24 mouse cellular contexts compared by ENCODE assay signal in the genomic region with DNA sequence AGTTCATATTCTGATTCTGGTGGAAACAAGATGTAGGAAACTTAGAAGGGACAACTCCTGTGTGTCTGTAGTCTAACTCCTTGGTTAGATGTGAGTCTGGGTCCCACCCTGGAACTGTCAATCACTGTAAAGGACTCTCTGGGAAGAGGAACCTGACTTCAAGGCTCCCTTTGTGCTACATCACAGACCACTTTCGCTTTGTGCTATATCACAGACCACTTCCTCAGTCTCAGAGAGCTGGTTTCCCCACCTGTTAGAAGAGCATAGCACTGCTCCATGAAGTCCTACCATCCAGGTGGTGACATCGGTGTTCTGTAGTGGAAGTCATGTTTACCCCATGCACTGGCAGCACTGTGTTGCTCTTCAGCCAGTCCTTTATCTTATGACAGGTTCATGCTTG. TPM values are rescaled to one million over a fixed set of nuclear protein-coding genes. Genes with fewer than 3 reads are reported as not detected.
"Had no signal": no experiment of that assay in that cellular context is flagged by ENCODE, and none has a peak within 500 bp of the region (broad histone marks: within the 10 kb centered on the region; RNA-seq: fewer than 3 reads in every experiment).

No protein-coding gene starts in this region.

- H3K27me3 ChIP-seq: limb, embryonic 12.5 days; limb, embryonic 15.5 days; lung, embryonic 15.5 days; stomach, embryonic 15.5 days had no signal

- ATAC-seq: midbrain, embryonic 13.5 days; midbrain, embryonic 16.5 days had no signal

- DNase-seq: kidney, adult 11 months; kidney, adult 8-10 months; kidney, postnatal 10 days; kidney, postnatal 4 days; left cerebral cortex, postnatal 4 days; liver, embryonic 13.5 days; lung, adult 18-20 months; lung, postnatal 10 days; lung, postnatal 36 days; retina, postnatal 1 day; right cerebral cortex, postnatal 25 days; spleen, adult 18-20 months; thymus, postnatal 25 days had no signal

- H3K9me3 ChIP-seq: kidney, embryonic 15.5 days; limb, embryonic 12.5 days; limb, embryonic 15.5 days; liver, embryonic 13.5 days; lung, embryonic 15.5 days; midbrain, embryonic 10.5 days; midbrain, embryonic 13.5 days; neural tube, embryonic 13.5 days; stomach, embryonic 15.5 days had no signal

- H3K9ac ChIP-seq: kidney, embryonic 15.5 days; limb, embryonic 12.5 days; limb, embryonic 15.5 days; liver, embryonic 13.5 days; lung, embryonic 15.5 days; midbrain, embryonic 13.5 days; neural tube, embryonic 13.5 days; stomach, embryonic 15.5 days had no signal

- H3K27ac ChIP-seq: kidney, embryonic 15.5 days; limb, embryonic 12.5 days; limb, embryonic 15.5 days; liver, embryonic 13.5 days; lung, embryonic 15.5 days; midbrain, embryonic 10.5 days; midbrain, embryonic 13.5 days; neural tube, embryonic 13.5 days; stomach, embryonic 15.5 days had no signal

- H3K4me1 ChIP-seq: kidney, embryonic 15.5 days; limb, embryonic 12.5 days; limb, embryonic 15.5 days; stomach, embryonic 15.5 days had no signal

- H3K4me3 ChIP-seq: kidney, embryonic 15.5 days; limb, embryonic 12.5 days; limb, embryonic 15.5 days; liver, embryonic 13.5 days; lung, embryonic 15.5 days; midbrain, embryonic 10.5 days; midbrain, embryonic 13.5 days; myocyte; neural tube, embryonic 13.5 days; stomach, embryonic 15.5 days had no signal

- H3K36me3 ChIP-seq: kidney, embryonic 15.5 days; limb, embryonic 12.5 days; limb, embryonic 15.5 days; liver, embryonic 13.5 days; lung, embryonic 15.5 days; midbrain, embryonic 10.5 days; midbrain, embryonic 13.5 days; neural tube, embryonic 13.5 days; stomach, embryonic 15.5 days had no signal

- H3K4me2 ChIP-seq: kidney, embryonic 15.5 days; limb, embryonic 12.5 days; limb, embryonic 15.5 days; liver, embryonic 13.5 days; lung, embryonic 15.5 days; midbrain, embryonic 13.5 days; neural tube, embryonic 13.5 days; stomach, embryonic 15.5 days had no signal

RNA-seq across cellular contexts. Expression of a gene that starts 1.1 kb away (rescaled TPM):
- total RNA-seq: monocyte, adult 5-6 weeks had no signal
- polyA plus RNA-seq: limb, embryonic 12.5 days; liver, embryonic 13.5 days; midbrain, embryonic 10.5 days had no signal
